Mouse (Mus musculus) urinary bladder, postnatal 14 days (tissue): ENCODE measurements around the gene Prss33.
A peak's percentile ranks its signal among the peaks of the same experiment; 100 is the strongest.

ENCODE experiments used
- DNase-seq: peaks from one replicate; pipeline ENCODE4 v3.0.0; 2021; ENCODE audit warnings: low spot score

Prss33 gene

DNA sequence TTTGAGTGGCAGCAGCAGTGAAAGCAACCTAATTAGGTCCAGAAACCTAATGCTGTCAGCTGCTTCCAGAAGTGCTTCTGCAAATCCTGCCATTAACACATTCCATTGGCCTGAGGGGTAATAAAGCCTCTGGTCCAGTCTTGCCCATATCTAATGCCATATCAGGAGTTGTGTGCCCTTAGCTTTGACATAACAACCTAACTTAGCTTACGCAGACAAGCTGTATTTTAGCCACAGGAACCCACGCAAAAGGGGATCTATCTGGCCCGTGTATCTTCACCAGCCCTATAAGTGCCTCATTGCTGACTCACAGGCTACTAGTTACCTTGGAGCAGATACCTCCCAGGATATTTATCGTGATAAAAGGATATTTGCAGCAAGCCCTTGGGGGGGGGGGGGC lies 10.3 kb downstream of the Prss33 start:
- no peak for DNase-seq

- DNase-seq: no peak
Measured at GRCm38 (mm10) chr17:23823614-23824013, 12.2 kb downstream of the Prss33 start.

GRCm38 (mm10) chr17:23823018-23823417 lies 12.8 kb downstream of the Prss33 start:
- no peak for DNase-seq

- DNase-seq: no peak
Measured at GRCm38 (mm10) chr17:23822094-23822493, 13.8 kb downstream of the Prss33 start.

DNA sequence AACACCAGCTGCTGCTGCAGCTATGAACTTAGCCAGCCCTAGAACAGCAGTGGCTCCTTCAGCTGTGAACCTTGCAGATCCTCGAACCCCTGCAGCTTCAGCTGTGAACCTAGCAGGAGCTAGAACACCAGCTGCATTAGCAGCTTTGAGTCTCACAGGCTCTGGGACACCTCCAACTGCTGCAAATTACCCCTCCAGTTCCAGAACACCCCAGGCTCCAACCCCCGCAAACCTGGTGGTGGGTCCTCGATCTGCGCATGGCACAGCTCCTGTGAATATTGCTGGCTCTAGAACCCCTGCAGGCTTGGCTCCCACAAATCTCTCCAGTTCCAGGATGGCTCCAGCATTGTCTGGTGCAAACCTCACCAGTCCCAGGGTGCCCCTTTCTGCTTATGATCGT lies 15.1 kb downstream of the Prss33 start:
- DNase-seq: no peak

DNA sequence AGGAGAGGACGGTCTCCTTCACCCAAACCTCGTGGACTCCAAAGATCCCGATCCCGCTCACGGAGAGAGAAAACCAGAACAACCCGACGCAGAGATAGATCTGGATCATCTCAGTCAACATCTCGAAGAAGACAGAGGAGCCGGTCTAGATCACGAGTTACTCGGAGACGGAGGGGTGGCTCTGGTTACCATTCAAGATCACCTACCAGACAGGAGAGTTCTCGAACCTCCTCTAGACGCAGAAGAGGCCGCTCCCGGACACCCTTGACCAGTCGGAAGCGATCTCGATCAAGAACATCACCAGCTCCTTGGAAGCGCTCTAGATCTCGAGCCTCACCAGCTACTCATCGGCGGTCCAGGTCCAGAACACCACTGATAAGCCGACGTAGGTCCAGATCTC lies 16.6 kb downstream of the Prss33 start:
- no peak for DNase-seq

GRCm38 (mm10) chr17:23818579-23818978 lies 17.3 kb downstream of the Prss33 start:
- DNase-seq: no peak

- DNase-seq: no peak
Measured at GRCm38 (mm10) chr17:23815641-23816040, 20.2 kb downstream of the Prss33 start.

GRCm38 (mm10) chr17:23807918-23808317 lies 27.9 kb downstream of the Prss33 start:
- no peak for DNase-seq

DNA sequence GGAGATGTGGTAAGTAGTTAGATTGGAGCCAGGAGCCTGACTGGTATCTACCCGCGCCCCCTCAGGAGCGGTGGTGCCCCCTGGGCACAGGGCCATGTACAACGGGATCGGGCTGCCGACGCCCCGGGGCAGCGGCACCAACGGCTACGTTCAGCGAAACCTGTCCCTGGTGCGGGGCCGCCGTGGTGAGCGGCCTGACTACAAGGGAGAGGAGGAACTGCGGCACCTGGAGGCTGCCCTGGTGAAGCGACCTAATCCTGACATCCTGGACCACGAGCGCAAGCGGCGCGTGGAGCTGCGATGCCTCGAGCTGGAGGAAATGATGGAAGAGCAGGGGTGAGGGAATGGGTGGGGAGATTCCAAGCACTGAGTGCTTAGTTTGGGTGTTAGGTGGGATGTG lies 29.0 kb downstream of the Prss33 start:
- peak; percentile 47 for DNase-seq

DNA sequence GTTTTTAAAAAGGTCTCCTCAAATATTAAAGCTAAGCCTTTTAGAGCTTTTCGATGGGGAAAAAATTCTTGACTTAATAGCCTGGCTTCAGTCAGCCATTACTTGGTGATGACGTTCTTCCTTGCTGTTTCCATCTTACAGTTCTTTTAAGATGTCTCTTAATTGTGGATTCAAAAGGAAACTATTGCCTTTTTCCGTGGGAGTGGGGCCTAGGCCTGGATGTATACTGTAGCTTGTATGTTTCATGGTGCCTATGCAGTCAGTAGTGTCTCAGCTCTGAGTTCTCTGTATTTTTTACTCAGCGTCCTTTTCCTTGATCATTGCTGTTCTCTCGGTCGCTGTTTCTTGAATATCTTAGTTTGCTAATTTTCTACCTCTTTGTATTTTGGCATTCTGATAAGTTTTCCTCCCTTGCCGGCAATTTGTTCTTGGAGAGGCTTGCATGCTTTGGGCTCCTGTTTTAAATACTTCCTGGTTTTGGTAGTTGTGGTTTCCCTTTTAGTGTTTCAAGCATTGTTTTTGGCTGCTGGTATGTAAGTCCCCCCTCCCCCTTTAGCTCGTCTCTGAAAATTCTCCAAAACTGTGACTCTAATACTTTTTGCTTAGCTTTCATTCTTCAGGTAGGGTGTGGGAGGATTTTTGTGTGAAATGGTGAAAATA lies 31.3 kb downstream of the Prss33 start:
- DNase-seq: no peak

DNA sequence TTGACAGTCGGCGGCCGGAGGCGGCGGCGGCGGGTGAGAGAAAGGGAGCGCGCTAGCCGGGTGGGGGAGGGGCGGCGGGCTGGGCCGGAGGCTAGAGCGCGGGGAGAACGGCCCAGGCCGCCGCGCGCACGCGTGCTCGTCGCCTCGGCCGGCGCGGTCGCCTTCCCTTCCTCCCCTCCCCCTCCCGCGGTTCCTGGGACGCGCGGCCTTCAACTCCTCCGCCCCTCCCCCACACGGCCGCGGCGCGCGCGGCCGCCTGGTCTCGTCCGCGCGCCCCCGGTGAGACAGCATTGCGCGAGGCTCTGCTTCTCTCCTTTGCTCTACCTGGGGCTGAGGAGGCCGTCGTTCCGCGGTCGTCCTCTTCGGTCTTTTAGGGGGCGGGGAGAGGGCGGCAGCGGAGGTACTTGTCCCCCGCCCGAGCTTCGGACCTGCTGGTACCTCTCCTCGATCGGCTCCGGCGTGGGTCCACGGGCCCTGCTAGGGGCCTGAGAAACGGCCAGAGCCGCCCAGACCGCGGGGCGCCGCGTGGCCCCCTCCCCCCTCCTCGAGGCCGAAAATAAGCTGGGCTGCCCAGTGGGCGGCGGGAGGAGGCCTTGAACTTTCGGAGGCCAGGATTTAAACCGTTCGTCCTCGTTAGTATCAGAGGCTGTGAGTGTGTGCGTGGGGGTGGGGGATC lies 32.4 kb downstream of the Prss33 start:
- peak; percentile 84 for DNase-seq

GRCm38 (mm10) chr17:23802746-23803365 lies 33.0 kb downstream of the Prss33 start:
- DNase-seq: peak; percentile 98

GRCm38 (mm10) chr17:23801627-23802026 lies 34.2 kb downstream of the Prss33 start:
- no peak for DNase-seq

DNA sequence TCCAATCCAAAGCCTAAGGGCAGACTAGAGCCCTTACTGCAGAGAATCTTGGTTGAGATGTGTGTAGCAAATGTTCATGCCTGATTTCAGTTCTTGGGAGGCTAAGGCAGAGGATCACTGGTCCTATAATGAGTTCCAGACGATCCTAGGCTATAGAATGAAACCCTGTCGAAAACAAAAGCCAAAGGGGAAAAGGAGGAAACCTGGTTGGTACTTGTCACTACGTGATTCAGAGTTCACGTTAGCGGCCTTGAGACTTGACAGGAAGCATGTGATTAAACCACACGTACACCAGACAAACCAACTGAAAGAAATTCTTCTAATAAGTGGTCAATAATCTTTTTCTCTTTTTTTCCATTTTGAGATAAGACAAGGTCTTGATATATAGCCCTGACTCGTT lies 38.5 kb downstream of the Prss33 start:
- DNase-seq: no peak

- no peak for DNase-seq
Measured at GRCm38 (mm10) chr17:23795323-23795722, 40.5 kb downstream of the Prss33 start.

GRCm38 (mm10) chr17:23791079-23791357 lies 44.8 kb downstream of the Prss33 start:
- DNase-seq: no peak

DNA sequence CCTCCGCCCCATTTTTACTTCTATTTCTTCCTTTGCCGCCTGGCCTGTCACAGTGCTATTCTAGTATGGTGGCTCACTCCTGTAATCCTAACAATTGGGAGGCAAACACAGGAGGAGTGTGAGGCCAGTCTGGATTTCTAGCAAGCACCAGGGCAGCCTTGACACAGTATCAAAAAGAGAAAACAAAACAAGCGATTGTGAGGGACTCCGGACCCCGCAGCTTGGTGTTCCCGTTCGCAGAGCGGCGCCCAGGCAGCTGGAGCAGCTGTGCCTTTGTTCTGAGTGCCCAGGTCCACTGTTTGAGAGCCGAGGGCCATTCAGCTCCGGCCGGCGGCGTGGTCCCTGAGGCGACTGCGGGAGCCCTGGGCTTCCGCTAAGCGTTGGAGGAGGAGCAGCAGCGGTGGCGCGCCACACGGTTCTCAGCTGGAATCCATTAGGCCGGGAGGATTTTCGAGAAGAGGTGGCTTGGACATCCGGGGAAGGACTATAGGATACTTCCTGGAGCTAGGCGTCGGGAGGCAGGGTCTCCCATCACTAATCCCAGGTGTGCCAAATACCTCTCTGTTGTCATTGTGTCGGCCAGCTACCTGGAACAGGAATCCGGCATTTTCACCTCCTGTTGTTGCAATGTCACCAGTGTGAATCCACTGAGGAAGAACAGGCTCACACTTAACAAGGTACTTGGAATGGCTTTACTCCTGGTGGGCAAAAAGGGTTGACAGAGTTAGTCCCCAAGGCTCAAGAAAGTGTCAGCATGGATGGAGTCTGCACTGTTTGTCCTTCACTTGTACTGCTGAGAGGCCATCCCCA lies 45.4 kb downstream of the Prss33 start, which contains the start of gene Srrm2:
Gene Srrm2, plus strand, starts transcription at position 264 of the 810 bp plus-strand sequence.
- peak; percentile 59 for DNase-seq

DNA sequence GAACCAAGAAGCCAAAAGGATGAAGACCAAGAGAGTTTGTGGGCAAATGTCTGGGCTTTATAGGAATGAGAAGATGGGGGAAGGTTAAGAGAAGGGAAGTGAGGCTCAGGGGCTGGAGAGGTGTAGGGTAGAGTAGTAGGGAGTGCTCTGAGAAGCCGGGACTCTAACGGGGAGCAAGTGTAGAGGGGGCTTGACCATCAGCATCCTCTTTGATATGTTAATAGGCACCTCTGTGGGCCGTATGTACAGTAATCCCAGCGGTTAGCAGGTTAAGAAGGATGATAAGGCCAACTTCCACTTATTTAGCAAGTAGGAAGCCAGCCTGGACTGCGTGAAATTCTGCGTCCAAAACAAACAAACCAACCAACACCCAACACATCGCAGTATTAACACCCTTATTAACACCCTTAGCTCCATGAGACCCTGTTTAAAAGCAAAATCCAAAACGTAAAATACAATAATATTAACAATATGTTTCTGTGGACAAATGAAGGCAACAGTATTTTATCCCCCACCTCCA lies 46.0 kb downstream of the Prss33 start:
- no peak for DNase-seq

DNA sequence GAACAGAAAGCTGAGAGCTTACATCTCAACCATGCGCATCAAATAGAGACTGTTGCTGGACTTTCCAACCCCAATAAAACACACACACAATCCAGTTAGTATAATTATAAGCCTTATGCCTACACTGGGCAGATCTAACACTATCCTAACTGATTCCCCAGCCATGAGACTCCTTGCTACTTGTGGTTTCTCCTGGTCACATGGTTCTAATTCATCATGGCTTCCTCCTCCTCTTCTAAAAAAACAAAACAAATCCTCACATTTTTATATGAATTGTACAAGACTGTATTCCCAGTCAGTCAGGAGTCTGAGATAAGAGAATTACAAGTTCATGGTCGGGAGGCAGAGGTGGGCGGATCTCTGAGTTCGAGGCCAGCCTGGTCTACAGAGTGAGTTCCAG lies 46.9 kb downstream of the Prss33 start:
- DNase-seq: no peak

GRCm38 (mm10) chr17:23786510-23786931 lies 49.3 kb downstream of the Prss33 start:
- no peak for DNase-seq
